Mouse (Mus musculus): ENCODE measurements around the gene Serpinf2. TPM values are rescaled to one million over a fixed set of nuclear protein-coding genes. Genes with fewer than 3 reads are reported as not detected.

Serpinf2 gene
- polyA plus RNA-seq, 1 experiment from 2014 or later = not detected

DNA sequence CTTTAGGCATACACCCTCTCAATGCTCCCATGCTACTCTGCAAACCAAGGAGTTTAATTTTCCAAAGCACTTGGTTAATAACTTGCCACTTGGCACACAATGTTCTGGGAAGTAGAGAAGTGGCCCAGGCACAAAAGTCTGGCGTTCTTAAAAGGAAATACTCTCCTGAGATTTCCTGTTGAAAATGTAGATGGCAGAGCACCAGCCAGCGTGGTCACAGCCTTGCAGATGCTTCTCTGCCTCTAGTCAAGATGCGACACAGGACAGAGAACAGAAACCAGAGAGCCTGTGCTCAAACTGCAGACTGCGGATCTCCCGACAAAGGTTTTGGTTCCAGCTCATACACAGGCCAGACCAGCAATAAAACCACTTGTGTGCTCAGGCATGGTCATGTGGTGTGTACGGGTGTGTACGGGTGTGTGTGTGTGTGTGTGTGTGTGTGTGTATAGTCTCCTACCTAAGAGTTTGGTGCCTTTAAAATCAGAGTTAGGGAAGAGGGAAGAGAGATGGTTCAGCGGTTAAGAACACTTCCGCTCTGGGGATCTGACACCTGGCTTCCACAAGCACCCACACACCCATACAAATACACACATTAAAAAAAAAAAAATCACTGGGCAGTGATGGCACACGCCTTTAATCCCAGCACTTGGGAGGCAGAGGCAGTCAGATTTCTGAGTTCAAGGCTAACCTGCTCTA is 15.8 kb upstream of the Serpinf2 start:
- DNase-seq (ENCODE audit: low spot score) = no peak
- Histone ChIP-seq H3K27ac (ENCODE audit: low read depth, low read length) (peak overlapping the region; percentile 14; the same call in 1 of the 2 replicates), H3K4me3 (ENCODE audit: low read depth, low read length) (peak overlapping the region; percentile 50), H3K4me1 (replicated peaks; ENCODE audit: control insufficient read depth, insufficient read depth, low read length) (peaks cover 6% of the 10 kb centered on the region), H3K9ac (ENCODE audit: low read depth, low read length) (peak overlapping the region; percentile 59; the same call in 1 of the 2 replicates), H3K9me3 (ENCODE audit: control insufficient read depth, low read length) (no peaks in the 10 kb centered on the region), H3K4me2 (replicated peaks; ENCODE audit: low read depth, low read length) (peak overlapping the region; percentile 97), H3K27me3 (ENCODE audit: control insufficient read depth, insufficient read depth, low read length) (no peaks in the 10 kb centered on the region), H3K36me3 (ENCODE audit: control insufficient read depth, insufficient read depth, low read length) (no peaks in the 10 kb centered on the region)
- WGBS = 78% methylated on average over 10 of the region's 10 CpGs
- ATAC-seq (ENCODE audit: low FRiP score) = no peak

DNA sequence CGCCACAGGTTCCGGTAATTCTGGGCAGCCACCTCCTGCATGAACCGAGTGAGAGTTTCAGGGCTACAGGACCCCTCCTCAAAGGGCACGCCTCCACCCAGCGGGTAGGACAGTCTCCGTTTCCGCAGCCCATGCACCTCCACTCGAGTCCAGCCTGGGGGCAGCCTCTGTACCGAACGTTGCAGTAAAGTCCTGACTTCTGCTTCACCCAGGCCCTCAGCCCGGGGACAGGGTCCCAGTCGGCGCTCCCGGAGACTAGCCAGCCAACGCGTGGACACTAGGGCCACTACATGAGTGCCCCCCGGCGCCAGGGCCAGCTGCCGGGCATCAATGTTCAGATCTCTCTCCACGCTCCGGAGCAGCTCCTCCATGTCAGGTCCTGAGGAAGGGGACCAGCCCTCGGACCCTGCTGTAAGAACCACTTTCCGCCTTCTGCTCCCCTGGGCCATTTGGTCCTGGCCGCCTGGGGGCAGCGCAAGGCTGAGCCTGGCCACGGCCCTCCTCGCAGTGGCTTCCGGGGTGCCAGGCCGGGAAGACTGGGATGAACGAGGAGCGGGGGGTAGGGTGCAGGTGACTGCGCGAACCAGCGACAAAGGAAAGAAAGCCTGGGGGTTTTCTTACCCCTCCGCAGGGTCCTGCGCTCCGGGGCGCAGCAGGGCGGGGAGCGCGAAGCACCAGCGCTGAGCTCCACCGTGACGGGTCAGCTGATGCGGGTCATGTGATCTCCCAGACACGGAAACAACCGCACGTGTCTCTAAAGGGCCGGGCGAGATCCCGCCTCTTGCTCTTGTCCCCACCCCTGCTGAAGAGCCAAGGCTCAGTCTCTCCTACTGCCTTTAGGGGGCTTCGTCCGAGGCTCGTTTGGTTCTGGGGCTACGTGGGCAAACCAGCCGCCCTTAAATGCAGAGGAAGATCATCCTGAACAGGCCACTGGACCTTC is 14.9 kb upstream of the Serpinf2 start, which contains the start of gene Wdr81:
Gene Wdr81 (minus strand): TSS at position 727 of the 940 bp plus-strand sequence.
- ATAC-seq (ENCODE audit: low FRiP score) = peak; percentile 93
- H3K27ac ChIP-seq (ENCODE audit: low read depth, low read length) = peak within 1 kb of the TSS; percentile 14; the same call in 1 of the 2 replicates

GRCm38 (mm10) chr11:75452812-75453557 is 13.6 kb upstream of the Serpinf2 start:
- H3K27me3 ChIP-seq (ENCODE audit: control insufficient read depth, insufficient read depth, low read length) = no peaks in the 10 kb centered on the region
- WGBS = 92% methylated on average over 31 of the region's 31 CpGs
- no peak overlapping the region for H3K9ac ChIP-seq (ENCODE audit: low read depth, low read length)
- ATAC-seq (ENCODE audit: low FRiP score) = no peak
- no peak for DNase-seq (ENCODE audit: low spot score)
- no peak overlapping the region for H3K27ac ChIP-seq (ENCODE audit: low read depth, low read length)
- no peaks in the 10 kb centered on the region for H3K9me3 ChIP-seq (ENCODE audit: control insufficient read depth, low read length)
- no peak overlapping the region for H3K4me2 ChIP-seq (replicated peaks; ENCODE audit: low read depth, low read length)
- no peak overlapping the region for H3K4me3 ChIP-seq (ENCODE audit: low read depth, low read length)
- no peaks in the 10 kb centered on the region for H3K36me3 ChIP-seq (ENCODE audit: control insufficient read depth, insufficient read depth, low read length)
- peaks cover 4% of the 10 kb centered on the region; the same call in 1 of the 2 replicates for H3K4me1 ChIP-seq (replicated peaks; ENCODE audit: control insufficient read depth, insufficient read depth, low read length)

More for the DNA sequence above, 14.9 kb upstream of the Serpinf2 start, which contains the start of gene Wdr81:
- Histone ChIP-seq H3K4me3 (ENCODE audit: low read depth, low read length) (peak within 1 kb of the TSS; percentile 50), H3K27me3 (ENCODE audit: control insufficient read depth, insufficient read depth, low read length) (no peaks in the 10 kb centered on the region), H3K9ac (ENCODE audit: low read depth, low read length) (peak within 1 kb of the TSS; percentile 59), H3K4me2 (replicated peaks; ENCODE audit: low read depth, low read length) (peak within 1 kb of the TSS; percentile 97), H3K4me1 (replicated peaks; ENCODE audit: control insufficient read depth, insufficient read depth, low read length) (peaks cover 4% of the 10 kb centered on the region; the same call in 1 of the 2 replicates), H3K9me3 (ENCODE audit: control insufficient read depth, low read length) (no peaks in the 10 kb centered on the region), H3K36me3 (ENCODE audit: control insufficient read depth, insufficient read depth, low read length) (no peaks in the 10 kb centered on the region)
- 3% methylated on average over 56 of the region's 56 CpGs for WGBS
- peak; percentile 89 for DNase-seq (ENCODE audit: low spot score)

GRCm38 (mm10) chr11:75452081-75452480 is 12.7 kb upstream of the Serpinf2 start:
- H3K9ac ChIP-seq (ENCODE audit: low read depth, low read length) = no peak overlapping the region
- WGBS = 89% methylated on average over 8 of the region's 8 CpGs
- DNase-seq (ENCODE audit: low spot score) = no peak

DNA sequence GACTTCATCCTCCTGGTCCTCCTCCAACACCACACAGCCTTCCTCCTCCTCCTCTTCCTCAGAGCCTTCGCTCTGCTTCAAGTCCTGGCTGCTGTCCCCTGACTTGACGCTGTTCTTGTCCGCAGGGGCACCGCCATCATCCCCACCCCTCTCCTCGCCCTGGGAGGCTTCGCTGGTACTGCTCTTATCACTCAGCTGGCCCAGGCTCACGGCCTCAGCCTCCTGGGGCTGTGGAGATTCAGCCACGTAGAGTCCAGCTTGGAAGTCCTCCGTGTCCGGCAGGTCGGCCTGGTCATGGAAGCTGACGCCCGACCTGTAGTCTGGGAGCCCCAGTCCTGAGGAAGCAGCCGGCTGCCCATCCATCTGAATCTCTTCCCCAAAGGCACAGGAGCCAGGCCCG is 11.5 kb upstream of the Serpinf2 start:
- ATAC-seq (ENCODE audit: low FRiP score) = no peak
- peaks cover 4% of the 10 kb centered on the region; the same call in 1 of the 2 replicates for H3K4me1 ChIP-seq (replicated peaks; ENCODE audit: control insufficient read depth, insufficient read depth, low read length)
- no peaks in the 10 kb centered on the region for H3K27me3 ChIP-seq (ENCODE audit: control insufficient read depth, insufficient read depth, low read length)
- H3K27ac ChIP-seq (ENCODE audit: low read depth, low read length) = no peak overlapping the region
- H3K4me3 ChIP-seq (ENCODE audit: low read depth, low read length) = no peak overlapping the region
- no peak for DNase-seq (ENCODE audit: low spot score)
- no peaks in the 10 kb centered on the region for H3K9me3 ChIP-seq (ENCODE audit: control insufficient read depth, low read length)
- 0 out of 2 replicates have a peak, but pooled peaks cover 2% of the 10 kb centered on the region for H3K36me3 ChIP-seq (ENCODE audit: control insufficient read depth, insufficient read depth, low read length)
- H3K9ac ChIP-seq (ENCODE audit: low read depth, low read length) = no peak overlapping the region
- H3K4me2 ChIP-seq (replicated peaks; ENCODE audit: low read depth, low read length) = no peak overlapping the region
- 87% methylated on average over 15 of the region's 15 CpGs for WGBS

More at GRCm38 (mm10) chr11:75452081-75452480, 12.7 kb upstream of the Serpinf2 start:
- no peak overlapping the region for H3K4me2 ChIP-seq (replicated peaks; ENCODE audit: low read depth, low read length)
- H3K27ac ChIP-seq (ENCODE audit: low read depth, low read length) = no peak overlapping the region
- no peak for ATAC-seq (ENCODE audit: low FRiP score)
- no peaks in the 10 kb centered on the region for H3K9me3 ChIP-seq (ENCODE audit: control insufficient read depth, low read length)
- H3K36me3 ChIP-seq (ENCODE audit: control insufficient read depth, insufficient read depth, low read length) = 0 out of 2 replicates have a peak, but pooled peaks cover 2% of the 10 kb centered on the region
- H3K27me3 ChIP-seq (ENCODE audit: control insufficient read depth, insufficient read depth, low read length) = no peaks in the 10 kb centered on the region
- peaks cover 4% of the 10 kb centered on the region; the same call in 1 of the 2 replicates for H3K4me1 ChIP-seq (replicated peaks; ENCODE audit: control insufficient read depth, insufficient read depth, low read length)
- H3K4me3 ChIP-seq (ENCODE audit: low read depth, low read length) = no peak overlapping the region

DNA sequence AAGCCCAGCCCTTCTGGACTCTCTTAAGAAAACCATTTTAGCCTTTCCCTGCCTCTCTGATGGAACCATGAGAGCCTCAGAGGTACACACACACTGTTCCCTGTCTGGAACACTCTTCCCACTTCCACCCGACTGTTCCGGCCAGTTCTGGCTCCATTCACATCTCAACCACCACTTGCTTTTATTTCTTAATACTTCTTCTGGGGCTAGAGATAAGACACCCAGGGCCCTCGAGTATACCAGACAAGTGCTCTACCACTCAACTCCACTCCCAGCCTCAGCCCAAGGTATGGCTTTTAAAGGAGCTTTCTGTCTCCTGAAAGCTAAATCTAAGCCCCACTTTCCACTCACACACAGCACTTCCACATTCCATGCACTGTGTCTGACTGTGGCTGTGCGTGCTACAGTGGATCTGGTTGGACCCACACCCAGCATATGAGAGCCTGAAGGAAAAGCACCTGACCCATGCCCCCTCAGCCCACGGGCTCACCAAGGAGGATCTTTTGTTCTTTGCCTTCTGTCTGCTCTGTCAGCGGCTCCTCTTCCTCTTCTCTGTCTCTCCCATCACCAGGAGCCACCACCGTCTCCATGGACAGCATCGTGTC is 11.0 kb upstream of the Serpinf2 start:
- ATAC-seq (ENCODE audit: low FRiP score) = no peak
- H3K27ac ChIP-seq (ENCODE audit: low read depth, low read length) = no peak overlapping the region
- H3K4me1 ChIP-seq (replicated peaks; ENCODE audit: control insufficient read depth, insufficient read depth, low read length) = peaks cover 4% of the 10 kb centered on the region; the same call in 1 of the 2 replicates
- 89% methylated on average over 8 of the region's 8 CpGs for WGBS
- no peak overlapping the region for H3K4me2 ChIP-seq (replicated peaks; ENCODE audit: low read depth, low read length)
- no peaks in the 10 kb centered on the region for H3K9me3 ChIP-seq (ENCODE audit: control insufficient read depth, low read length)
- H3K36me3 ChIP-seq (ENCODE audit: control insufficient read depth, insufficient read depth, low read length) = 0 out of 2 replicates have a peak, but pooled peaks cover 2% of the 10 kb centered on the region
- H3K9ac ChIP-seq (ENCODE audit: low read depth, low read length) = no peak overlapping the region
- H3K27me3 ChIP-seq (ENCODE audit: control insufficient read depth, insufficient read depth, low read length) = no peaks in the 10 kb centered on the region
- no peak overlapping the region for H3K4me3 ChIP-seq (ENCODE audit: low read depth, low read length)
- no peak for DNase-seq (ENCODE audit: low spot score)

DNA sequence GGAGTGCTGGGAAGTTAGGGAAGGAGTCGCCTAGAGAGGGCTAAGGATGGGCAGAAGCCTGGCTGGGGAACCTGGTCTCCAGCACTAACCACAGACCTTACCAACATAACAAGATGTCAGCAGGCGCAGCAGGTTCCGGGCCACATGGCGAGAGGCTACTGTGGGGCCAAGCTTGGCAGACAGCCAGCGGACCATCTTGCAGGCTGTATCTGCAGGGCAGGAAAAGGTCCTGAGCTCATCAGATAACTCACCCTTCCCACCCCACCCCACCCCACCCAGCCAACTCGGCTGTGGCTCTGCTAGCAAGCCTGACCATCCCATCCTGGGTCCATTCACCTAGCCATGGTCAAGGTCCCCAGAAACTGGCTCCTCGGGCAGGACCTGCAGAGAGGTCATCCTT is 10.3 kb upstream of the Serpinf2 start:
- H3K27me3 ChIP-seq (ENCODE audit: control insufficient read depth, insufficient read depth, low read length) = no peaks in the 10 kb centered on the region
- peaks cover 4% of the 10 kb centered on the region; the same call in 1 of the 2 replicates for H3K4me1 ChIP-seq (replicated peaks; ENCODE audit: control insufficient read depth, insufficient read depth, low read length)
- H3K4me2 ChIP-seq (replicated peaks; ENCODE audit: low read depth, low read length) = no peak overlapping the region
- no peak overlapping the region for H3K27ac ChIP-seq (ENCODE audit: low read depth, low read length)
- no peak for DNase-seq (ENCODE audit: low spot score)
- no peaks in the 10 kb centered on the region for H3K9me3 ChIP-seq (ENCODE audit: control insufficient read depth, low read length)
- no peak overlapping the region for H3K9ac ChIP-seq (ENCODE audit: low read depth, low read length)
- no peak overlapping the region for H3K4me3 ChIP-seq (ENCODE audit: low read depth, low read length)
- 0 out of 2 replicates have a peak, but pooled peaks cover 2% of the 10 kb centered on the region for H3K36me3 ChIP-seq (ENCODE audit: control insufficient read depth, insufficient read depth, low read length)
- 90% methylated on average over 7 of the region's 7 CpGs for WGBS
- ATAC-seq (ENCODE audit: low FRiP score) = no peak

Data from hindbrain, embryonic 11.5 days (tissue).